Mouse (Mus musculus) cerebellum, adult 11-12 months (tissue): ENCODE measurements around the gene Krtap4-1.

Experiments used
- DNase-seq: peaks from one replicate; pipeline ENCODE4 v3.0.0; 2022

Krtap4-1 gene

GRCm38 (mm10) chr11:99583245-99583704, 44.8 kb downstream of the Krtap4-1 start, which contains the start of gene Krtap1-4:
Krtap1-4 (minus strand) TSS chr11:99583654.
- DNase-seq: no peak

- no peak for DNase-seq
Observed at GRCm38 (mm10) chr11:99581564-99581963, 46.5 kb downstream of the Krtap4-1 start.

- no peak for DNase-seq
Observed at GRCm38 (mm10) chr11:99581051-99581450, 47.0 kb downstream of the Krtap4-1 start.

GRCm38 (mm10) chr11:99580636-99581035, 47.4 kb downstream of the Krtap4-1 start, which contains the start of gene Krtap1-5:
Krtap1-5 (minus strand) TSS chr11:99581016.
- DNase-seq: no peak
